Mouse (Mus musculus) left cerebral cortex, postnatal 14 days (tissue): Measurements from ENCODE around the gene Phactr3. TPM values are rescaled to one million over a fixed set of nuclear protein-coding genes. Genes with fewer than 3 reads are reported as not detected.
"Not testable (repeated sequence)": the region's sequence is repeated elsewhere in the genome, so short reads cannot be mapped to it uniquely, and the experiment has no call there.

Experiments used
- DNase-seq, 2 experiments: peaks; one replicate each; pipeline ENCODE4 v3.0.0; 2021 to 2022; ENCODE audit warnings: low spot score in 2 of 2, mixed read lengths in 1 of 2
- intact Hi-C: fragments of 180-260 bp; cut with DNase I; formaldehyde crosslinking; loops from one replicate; pipeline ENCODE4 v1.15.1; 2025
- long read RNA-seq, 2 experiments: library from polyadenylated mRNA; stranded (forward); transcript quantifications; one replicate each; pipeline ENCODE4 v2.0.0; 2021
- total RNA-seq, 2 experiments: library from RNA; stranded (reverse); gene quantifications; 2 replicates each; pipeline ENCODE4 v1.2.3; 2021

Gene Phactr3
- total RNA-seq, result 100 to 1,000 TPM; 144 to 146 TPM
- long read RNA-seq, experiment 1, transcript Phactr3-201 (13 exons, 2,642 nt), result minor isoform, 20 of 125 reads
- long read RNA-seq, experiment 1, transcript Phactr3-204 (13 exons, 2,656 nt), result minor isoform, 7 of 125 reads
- long read RNA-seq, experiment 1, transcript Phactr3-202 (13 exons, 2,680 nt), result major isoform, 50 of 125 reads
- long read RNA-seq, experiment 1, partial matches to known transcripts, result 33 of 125 reads
- long read RNA-seq, experiment 1, other reads (novel, unspliced or antisense), result 15 of 125 reads
- long read RNA-seq, experiment 2, transcript Phactr3-201 (13 exons, 2,642 nt), result minor isoform, 21 of 112 reads
- long read RNA-seq, experiment 2, transcript Phactr3-202 (13 exons, 2,680 nt), result major isoform, 48 of 112 reads
- long read RNA-seq, experiment 2, transcript Phactr3-204 (13 exons, 2,656 nt), result minor isoform, 7 of 112 reads
- long read RNA-seq, experiment 2, partial matches to known transcripts, result 28 of 112 reads
- long read RNA-seq, experiment 2, other reads (novel, unspliced or antisense), result 8 of 112 reads

- no peak for DNase-seq
- intact Hi-C loops, result no loop called here
These were observed at the start of gene Phactr3 for GRCm38 (mm10) chr2:178118801-178119560. TSS of gene Phactr3 (plus strand) at chr2:178118975.

GRCm38 (mm10) chr2:178078166-178078717 is 40.5 kb upstream of the Phactr3 start, which contains the start of gene Zfp931:
TSS of gene Zfp931 (minus strand) at chr2:178078476.
- DNase-seq, result peak in 1 of 2 experiments; percentile 19
- intact Hi-C loops, result not testable (repeated sequence)

GRCm38 (mm10) chr2:178089586-178089985 is 29.2 kb upstream of the Phactr3 start:
- intact Hi-C loops, result no loop called here
- no peak for DNase-seq

- intact Hi-C loops, result no loop called here
- DNase-seq, result peak; percentile 71 to 81
These were observed 20.8 kb upstream of the Phactr3 start for GRCm38 (mm10) chr2:178098021-178098420.

GRCm38 (mm10) chr2:178101957-178102356 is 16.8 kb upstream of the Phactr3 start:
- intact Hi-C loops, result loop anchor here (5.0 kb wide), 1 partner anchor 235 kb away; no protein-coding TSS in a partner anchor
- DNase-seq, result peak; percentile 75

GRCm38 (mm10) chr2:178117946-178118345 is 829 bp upstream of the Phactr3 start:
- intact Hi-C loops, result no loop called here
- DNase-seq, result peak; percentile 51 to 74

- intact Hi-C loops, result no loop called here
- DNase-seq, result no peak
These were observed 983 bp downstream of the Phactr3 start for GRCm38 (mm10) chr2:178119561-178120355.

- intact Hi-C loops, result no loop called here
- no peak for DNase-seq
These were observed 1.5 kb downstream of the Phactr3 start for GRCm38 (mm10) chr2:178120356-178120645.

GRCm38 (mm10) chr2:178120651-178121374 is 2.0 kb downstream of the Phactr3 start:
- no peak for DNase-seq
- intact Hi-C loops, result no loop called here

- no peak for DNase-seq
- intact Hi-C loops, result no loop called here
These were observed 2.6 kb downstream of the Phactr3 start for GRCm38 (mm10) chr2:178121375-178121688.

GRCm38 (mm10) chr2:178121946-178122665 is 3.3 kb downstream of the Phactr3 start:
- intact Hi-C loops, result no loop called here
- DNase-seq, result no peak

GRCm38 (mm10) chr2:178123466-178123865 is 4.7 kb downstream of the Phactr3 start:
- DNase-seq, result no peak
- intact Hi-C loops, result no loop called here

GRCm38 (mm10) chr2:178125427-178125826 is 6.7 kb downstream of the Phactr3 start:
- DNase-seq, result no peak
- intact Hi-C loops, result no loop called here

- intact Hi-C loops, result no loop called here
- peak in 1 of 2 experiments; percentile 2 for DNase-seq
These were observed 7.5 kb downstream of the Phactr3 start for GRCm38 (mm10) chr2:178126041-178126820.

GRCm38 (mm10) chr2:178128594-178128993 is 9.8 kb downstream of the Phactr3 start:
- DNase-seq, result no peak
- intact Hi-C loops, result no loop called here

- intact Hi-C loops, result no loop called here
- DNase-seq, result peak in 1 of 2 experiments; percentile 76
These were observed 10.4 kb downstream of the Phactr3 start for GRCm38 (mm10) chr2:178129161-178129560.

- no peak for DNase-seq
- intact Hi-C loops, result no loop called here
These were observed 10.9 kb downstream of the Phactr3 start for GRCm38 (mm10) chr2:178129676-178130075.
